Mouse (Mus musculus) midbrain, postnatal 0 days (tissue): ENCODE measurements around the gene Tpm3. TPM values are rescaled to one million over a fixed set of nuclear protein-coding genes. Genes with fewer than 3 reads are reported as not detected.

Experiments used
- ATAC-seq: fragments of 200-750 bp; cut with Nextera tagmentation; 2 replicates; pipeline ENCODE4 v1.8.0; 2017; ENCODE audit warnings: moderate number of reproducible peaks, mild to moderate bottlenecking, moderate TSS enrichment, moderate library complexity; ENCODE audit not compliant: low FRiP score
- DNase-seq: peaks from one replicate; pipeline ENCODE4 v3.0.0-alpha.2; 2015; ENCODE audit warnings: low spot score
- H3K27ac ChIP-seq: fragments of 300-500 bp; sonication (generic); 2 replicates; pipeline ENCODE4 v1.5.1; 2014; ENCODE audit warnings: low read depth, mild to moderate bottlenecking, low read length, mixed read lengths
- H3K27me3 ChIP-seq: fragments of 300-500 bp; sonication (generic); 2 replicates; pipeline ENCODE4 v1.6.1; 2014; ENCODE audit warnings: low read length, control low read depth, mixed read lengths; ENCODE audit not compliant: insufficient read depth
- H3K36me3 ChIP-seq: fragments of 300-500 bp; sonication (generic); 2 replicates; pipeline ENCODE4 v1.6.1; 2014; ENCODE audit warnings: low read length, control low read depth, mixed read lengths; ENCODE audit not compliant: insufficient read depth
- H3K4me1 ChIP-seq: fragments of 300-500 bp; sonication (generic); 2 replicates; pipeline ENCODE4 v1.6.1; 2014; ENCODE audit warnings: mild to moderate bottlenecking, control low read depth, antibody characterized with exemption, low read length, mixed read lengths; ENCODE audit not compliant: insufficient read depth
- H3K4me2 ChIP-seq: fragments of 300-500 bp; sonication (generic); 2 replicates; pipeline ENCODE4 v1.6.1; 2014; ENCODE audit warnings: low read depth, mild to moderate bottlenecking, low read length, mixed read lengths; ENCODE audit not compliant: poor library complexity, severe bottlenecking
- H3K4me3 ChIP-seq: fragments of 300-500 bp; sonication (generic); 2 replicates; pipeline ENCODE4 v1.5.1; 2014; ENCODE audit warnings: low read depth, mild to moderate bottlenecking, low read length, moderate library complexity
- H3K9ac ChIP-seq: fragments of 300-500 bp; sonication (generic); replicated peaks from 2 replicates; pipeline ENCODE4 v1.6.1; 2014; ENCODE audit warnings: mild to moderate bottlenecking, low read length, moderate library complexity, mixed read lengths; ENCODE audit not compliant: poor library complexity, severe bottlenecking
- H3K9me3 ChIP-seq: fragments of 300-500 bp; sonication (generic); 2 replicates; pipeline ENCODE4 v1.6.1; 2016; ENCODE audit warnings: low read length, control low read depth
- CTCF ChIP-seq: IDR thresholded peaks from 2 replicates; pipeline ENCODE4 v1.5.1; 2016; ENCODE audit warnings: antibody characterized with exemption, mild to moderate bottlenecking
- WGBS: fragments of 180-500 bp; shearing (Covaris S2); extraction: QIAGEN DNeasy Blood & Tissue Kit; methylation state at CpG from one replicate; pipeline ENCODE4 v1.1.7; 2014; 5-methylcytosine and 5-hydroxymethylcytosine counted together
- polyA plus RNA-seq: library from polyadenylated mRNA; unstranded; fragments of >200 nt; fragmentation: Nextera tagmentation; extraction: Ambion mirVana; gene quantifications from 2 replicates; pipeline ENCODE4 v1.2.1, GENCODE M21; 2015
- total RNA-seq: library from RNA; depleted of rRNA; stranded (reverse); fragments of >200 nt; gene quantifications from 2 replicates; pipeline ENCODE4 v1.2.3, GENCODE M21; 2014

Gene Tpm3
- total and polyA plus RNA-seq, 2 experiments from 2014 or later: 182 to 331 TPM

DNA sequence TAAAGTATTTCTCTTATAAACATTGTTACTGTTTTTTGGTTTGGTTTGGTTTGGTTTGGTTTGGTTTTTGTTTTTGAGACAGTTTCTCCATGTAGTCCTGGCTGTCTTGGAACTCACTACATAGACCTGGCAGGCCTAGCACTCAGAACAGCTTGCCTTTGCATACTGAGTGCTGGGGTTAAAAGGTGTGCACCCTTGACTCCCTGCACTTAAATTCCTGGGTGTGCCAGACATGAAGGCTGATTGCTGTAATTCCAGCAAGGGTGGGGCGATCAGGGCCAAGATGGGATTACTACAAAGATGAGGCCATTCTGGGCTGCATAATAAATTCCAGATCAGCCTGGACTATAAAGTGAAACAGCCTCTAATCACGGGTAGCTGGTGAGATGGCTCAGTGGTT is 29.8 kb downstream of the Tpm3 start:
- H3K27me3 ChIP-seq: no peaks in the 10 kb centered on the region
- no peaks in the 10 kb centered on the region for H3K4me1 ChIP-seq
- ATAC-seq: no peak
- H3K9me3 ChIP-seq: no peaks in the 10 kb centered on the region
- DNase-seq: no peak
- H3K9ac ChIP-seq: no peak overlapping the region
- TF ChIP-seq CTCF: no peak
- H3K27ac ChIP-seq: no peak overlapping the region
- H3K36me3 ChIP-seq: peaks cover 15% of the 10 kb centered on the region
- H3K4me2 ChIP-seq: no peak overlapping the region
- no peak overlapping the region for H3K4me3 ChIP-seq
- 80% methylated on average over 2 of the region's 2 CpGs for WGBS

DNA sequence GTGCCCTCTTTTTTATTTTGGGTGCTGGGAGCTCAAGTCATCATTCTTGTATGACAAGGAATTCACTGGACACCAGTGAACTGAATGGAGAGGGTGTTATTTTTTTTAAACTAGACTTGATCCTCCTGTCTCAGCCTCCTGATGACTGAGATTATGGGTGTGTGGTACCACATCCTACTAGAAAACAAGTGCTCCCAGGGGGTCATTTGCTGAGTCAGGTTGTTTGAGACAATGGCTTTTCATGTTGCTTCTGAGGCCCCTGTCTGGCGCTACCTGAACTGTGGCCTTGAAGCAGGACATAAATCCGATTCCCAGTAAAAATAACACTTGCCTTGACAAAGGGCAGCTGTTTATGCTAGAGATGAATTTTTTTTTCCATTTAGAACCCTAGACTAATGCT is 30.7 kb downstream of the Tpm3 start:
- H3K27ac ChIP-seq: no peak overlapping the region
- no peaks in the 10 kb centered on the region for H3K9me3 ChIP-seq
- 94% methylated on average over 2 of the region's 2 CpGs for WGBS
- ATAC-seq: no peak
- H3K4me1 ChIP-seq: no peaks in the 10 kb centered on the region
- no peak for TF ChIP-seq CTCF
- no peak overlapping the region for H3K4me2 ChIP-seq
- no peak for DNase-seq
- H3K4me3 ChIP-seq: no peak overlapping the region
- H3K27me3 ChIP-seq: no peaks in the 10 kb centered on the region
- no peak overlapping the region for H3K9ac ChIP-seq
- H3K36me3 ChIP-seq: peaks cover 14% of the 10 kb centered on the region

DNA sequence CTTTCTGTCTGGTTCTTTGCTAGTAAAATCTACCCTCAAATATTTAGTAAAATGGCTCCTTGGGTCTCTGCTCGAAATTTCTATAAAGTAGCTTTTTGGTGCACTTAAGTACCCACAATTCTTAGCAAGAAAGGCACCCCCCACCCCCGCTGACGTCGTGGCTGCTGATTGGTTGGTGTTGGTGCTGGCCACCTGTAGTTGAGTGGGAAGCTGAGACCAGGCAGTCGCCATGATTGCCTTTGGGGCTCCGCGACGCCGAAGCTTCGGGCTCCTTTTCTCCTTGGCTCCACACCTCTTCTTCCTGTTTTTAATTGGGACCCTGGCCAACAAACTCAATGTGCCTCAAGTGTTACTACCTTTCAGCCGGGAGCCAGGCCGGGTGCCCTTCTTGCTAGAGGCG is 31.5 kb downstream of the Tpm3 start, which contains the start of gene Nup210l:
TSS of gene Nup210l (plus strand) at position 195 of the 400 bp plus-strand sequence.
- H3K4me3 ChIP-seq: no peak within 1 kb of the TSS
- DNase-seq (no peak), ATAC-seq (no peak)
- no peak within 1 kb of the TSS for H3K27ac ChIP-seq
- H3K4me2 ChIP-seq: no peak within 1 kb of the TSS
- no peaks in the 10 kb centered on the region for H3K9me3 ChIP-seq
- H3K27me3 ChIP-seq: no peaks in the 10 kb centered on the region
- no peaks in the 10 kb centered on the region for H3K4me1 ChIP-seq
- peaks cover 6% of the 10 kb centered on the region for H3K36me3 ChIP-seq
- no peak within 1 kb of the TSS for H3K9ac ChIP-seq
- WGBS: 87% methylated on average over 13 of the region's 13 CpGs
- no peak for TF ChIP-seq CTCF

DNA sequence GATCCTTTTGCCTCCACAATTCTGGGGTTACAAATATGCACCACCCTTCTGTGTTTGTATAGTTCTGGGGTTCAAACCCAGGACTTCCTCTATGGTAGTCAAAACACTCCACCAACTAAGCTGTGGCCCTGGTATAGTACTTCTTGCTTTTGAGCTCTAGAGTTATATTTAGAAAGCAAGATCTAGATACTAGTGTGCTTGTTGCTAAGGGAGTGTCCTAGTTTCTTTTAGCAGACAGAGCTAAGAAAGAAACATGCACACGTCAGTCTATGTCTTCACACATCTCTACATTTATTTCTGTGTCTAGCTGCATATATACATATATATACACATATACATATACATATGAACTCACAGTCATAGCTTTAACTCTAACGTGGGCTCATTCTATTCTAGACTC is 39.3 kb downstream of the Tpm3 start:
- no peaks in the 10 kb centered on the region for H3K4me1 ChIP-seq

DNA sequence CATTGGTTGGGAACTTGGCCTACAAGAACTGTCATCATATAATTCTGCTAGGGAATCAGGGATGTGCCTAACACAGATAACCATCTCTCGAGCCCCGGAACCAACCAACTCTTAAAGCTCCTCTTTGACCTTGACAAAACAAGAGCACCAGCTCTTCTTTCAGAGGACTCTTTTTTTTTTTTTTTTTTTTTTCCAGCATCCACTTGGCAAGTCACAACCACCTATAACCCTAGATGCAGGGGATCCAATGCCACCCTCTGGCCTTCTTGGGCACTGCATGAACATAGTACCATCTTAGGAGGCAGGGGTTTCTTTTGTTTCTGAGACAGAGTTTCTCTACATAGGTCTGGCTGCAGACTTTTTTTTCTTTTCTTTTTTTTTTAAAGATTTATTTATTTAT is 41.9 kb downstream of the Tpm3 start:
- Histone ChIP-seq H3K36me3 (no peaks in the 10 kb centered on the region), H3K27ac (no peak overlapping the region), H3K9me3 (no peaks in the 10 kb centered on the region), H3K4me2 (no peak overlapping the region), H3K4me1 (no peaks in the 10 kb centered on the region), H3K4me3 (no peak overlapping the region), H3K27me3 (no peaks in the 10 kb centered on the region), H3K9ac (no peak overlapping the region)
- ATAC-seq (no peak), DNase-seq (no peak)
- TF ChIP-seq CTCF: 0 out of 2 replicates have a peak, but pooled peaks have one; percentile 8
- 95% methylated on average over 2 of the region's 2 CpGs for WGBS

More for the DNA sequence above, 39.3 kb downstream of the Tpm3 start:
- H3K4me3 ChIP-seq: no peak overlapping the region
- H3K9me3 ChIP-seq: no peaks in the 10 kb centered on the region
- H3K27me3 ChIP-seq: no peaks in the 10 kb centered on the region
- no peaks in the 10 kb centered on the region for H3K36me3 ChIP-seq
- no peak overlapping the region for H3K9ac ChIP-seq
- no peak for TF ChIP-seq CTCF
- H3K4me2 ChIP-seq: no peak overlapping the region
- WGBS: 82% methylated on average over 2 of the region's 2 CpGs
- no peak for DNase-seq
- no peak for ATAC-seq
- H3K27ac ChIP-seq: no peak overlapping the region

DNA sequence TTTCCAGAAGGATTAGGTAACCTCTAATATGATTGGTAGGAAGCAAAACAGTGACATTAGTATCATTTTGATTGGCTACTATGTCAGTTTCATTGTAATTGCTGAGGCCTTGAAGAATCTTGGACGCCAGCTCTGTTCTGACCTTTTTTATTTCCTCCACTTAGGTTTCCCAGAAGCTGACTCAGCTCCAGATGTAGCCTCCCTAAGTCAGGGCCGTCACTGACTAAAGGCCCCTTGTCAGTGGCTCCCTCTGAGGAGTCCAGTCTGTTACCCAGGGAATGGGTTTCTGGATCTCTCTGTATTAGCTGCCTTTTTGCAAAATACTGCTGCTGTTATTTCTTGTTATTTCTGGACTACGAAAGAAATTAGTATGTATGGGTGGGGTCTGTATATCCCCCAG is 43.1 kb downstream of the Tpm3 start:
- Histone ChIP-seq H3K9me3 (no peaks in the 10 kb centered on the region), H3K36me3 (no peaks in the 10 kb centered on the region), H3K27ac (no peak overlapping the region), H3K4me1 (no peaks in the 10 kb centered on the region), H3K9ac (no peak overlapping the region), H3K4me3 (no peak overlapping the region), H3K4me2 (no peak overlapping the region), H3K27me3 (no peaks in the 10 kb centered on the region)
- no peak for DNase-seq
- TF ChIP-seq CTCF: no peak
- ATAC-seq: no peak
- WGBS: 85% methylated on average over 3 of the region's 3 CpGs
